Mouse (Mus musculus): ENCODE measurements around the gene Tox2.

Tox2 gene

GRCm38 (mm10) chr2:163205737-163206490 is 3.0 kb downstream of the Tox2 start:
- DNase-seq = peak in 1 of 2 experiments; percentile 6

- no peak for DNase-seq
Observed at GRCm38 (mm10) chr2:163207315-163207714, 4.4 kb downstream of the Tox2 start.

- DNase-seq = no peak
Observed at GRCm38 (mm10) chr2:163209139-163209538, 6.2 kb downstream of the Tox2 start.

GRCm38 (mm10) chr2:163213085-163213484 is 10.2 kb downstream of the Tox2 start:
- no peak for DNase-seq

GRCm38 (mm10) chr2:163218095-163218494 is 15.2 kb downstream of the Tox2 start:
- no peak for DNase-seq

- no peak for DNase-seq
Observed at GRCm38 (mm10) chr2:163218571-163218970, 15.6 kb downstream of the Tox2 start.

- DNase-seq = no peak
Observed at GRCm38 (mm10) chr2:163219447-163219846, 16.5 kb downstream of the Tox2 start.

- no peak for DNase-seq
Observed at GRCm38 (mm10) chr2:163220706-163221105, 17.8 kb downstream of the Tox2 start.

- DNase-seq = no peak
Observed at GRCm38 (mm10) chr2:163225302-163225701, 22.4 kb downstream of the Tox2 start.

- DNase-seq = peak in 1 of 2 experiments; percentile 13
Observed at GRCm38 (mm10) chr2:163229050-163229449, 26.1 kb downstream of the Tox2 start.

GRCm38 (mm10) chr2:163231781-163232534 is 29.0 kb downstream of the Tox2 start:
- DNase-seq = peak; percentile 24 to 62

- DNase-seq = peak; percentile 53 to 72
Observed at GRCm38 (mm10) chr2:163233666-163234065, 30.7 kb downstream of the Tox2 start.

- peak; percentile 11 to 43 for DNase-seq
Observed at GRCm38 (mm10) chr2:163236057-163236456, 33.1 kb downstream of the Tox2 start.

- no peak for DNase-seq
Observed at GRCm38 (mm10) chr2:163237999-163238529, 35.1 kb downstream of the Tox2 start.

GRCm38 (mm10) chr2:163239945-163240344 is 37.0 kb downstream of the Tox2 start:
- no peak for DNase-seq

- no peak for DNase-seq
Observed at GRCm38 (mm10) chr2:163241867-163242266, 38.9 kb downstream of the Tox2 start.

GRCm38 (mm10) chr2:163243917-163244852 is 41.3 kb downstream of the Tox2 start:
- no peak for DNase-seq

GRCm38 (mm10) chr2:163248912-163249311 is 46.0 kb downstream of the Tox2 start:
- no peak for DNase-seq

- no peak for DNase-seq
Observed at GRCm38 (mm10) chr2:163252645-163253044, 49.7 kb downstream of the Tox2 start.

GRCm38 (mm10) chr2:163253248-163254099 is 50.5 kb downstream of the Tox2 start:
- DNase-seq = no peak

- DNase-seq = no peak
Observed at GRCm38 (mm10) chr2:163254228-163254627, 51.3 kb downstream of the Tox2 start.

- no peak for DNase-seq
Observed at GRCm38 (mm10) chr2:163256765-163257164, 53.8 kb downstream of the Tox2 start.
